Mouse (Mus musculus) stomach, embryonic 14.5 days (tissue): ENCODE results near the gene Chd6. TPM values are rescaled to one million over a fixed set of nuclear protein-coding genes. Genes with fewer than 3 reads are reported as not detected.

Experiments
- ATAC-seq: fragments of 200-750 bp; cut with Nextera tagmentation; 2 replicates; pipeline ENCODE4 v1.8.0; 2017; ENCODE audit warnings: low read depth, moderate TSS enrichment; ENCODE audit not compliant: insufficient number of reproducible peaks, insufficient read depth, low FRiP score
- H3K27ac ChIP-seq: fragments of 300-500 bp; sonication (generic); 2 replicates; pipeline ENCODE4 v1.5.1; 2014; ENCODE audit warnings: mild to moderate bottlenecking, low read length, moderate library complexity, mixed read lengths
- H3K27me3 ChIP-seq: fragments of 300-500 bp; sonication (generic); 2 replicates; pipeline ENCODE4 v1.6.1; 2014; ENCODE audit warnings: low read length, control low read depth, mixed read lengths; ENCODE audit not compliant: control insufficient read depth, insufficient read depth
- H3K36me3 ChIP-seq: fragments of 300-500 bp; sonication (generic); 2 replicates; pipeline ENCODE4 v1.6.1; 2014; ENCODE audit warnings: mild to moderate bottlenecking, control low read depth, low read length, moderate library complexity, mixed read lengths; ENCODE audit not compliant: control insufficient read depth, insufficient read depth
- H3K4me1 ChIP-seq: fragments of 300-500 bp; sonication (generic); 2 replicates; pipeline ENCODE4 v1.6.1; 2014; ENCODE audit warnings: low read length, control low read depth, mixed read lengths; ENCODE audit not compliant: control insufficient read depth, insufficient read depth
- H3K4me2 ChIP-seq: fragments of 300-500 bp; sonication (generic); replicated peaks from 2 replicates; pipeline ENCODE4 v1.6.1; 2014; ENCODE audit warnings: low read depth, low read length, control low read depth
- H3K4me3 ChIP-seq: fragments of 300-500 bp; sonication (generic); 2 replicates; pipeline ENCODE4 v1.5.1; 2014; ENCODE audit warnings: low read depth, low read length, control low read depth
- H3K9ac ChIP-seq: fragments of 300-500 bp; sonication (generic); replicated peaks from 2 replicates; pipeline ENCODE4 v1.6.1; 2014; ENCODE audit warnings: low read depth, mild to moderate bottlenecking, control low read depth, low read length, moderate library complexity, mixed read lengths
- H3K9me3 ChIP-seq: fragments of 300-500 bp; sonication (generic); 2 replicates; pipeline ENCODE4 v1.6.1; 2016; ENCODE audit warnings: low read depth, low read length, control low read depth; ENCODE audit not compliant: control insufficient read depth
- WGBS: fragments of 180-500 bp; shearing (Covaris S2); extraction: QIAGEN DNeasy Blood & Tissue Kit; methylation state at CpG from one replicate; pipeline ENCODE4 v1.1.7; 2014; 5-methylcytosine and 5-hydroxymethylcytosine counted together
- polyA plus RNA-seq: library from polyadenylated mRNA; unstranded; fragments of >200 nt; fragmentation: Nextera tagmentation; extraction: Ambion mirVana; gene quantifications from 2 replicates; pipeline ENCODE4 v1.2.1, GENCODE M21; 2014

Gene Chd6
- polyA plus RNA-seq, 1 experiment from 2014 or later: 52.2 TPM

GRCm38 (mm10) chr2:160925203-160925602 lies 183.7 kb downstream of the Chd6 start:
- ATAC-seq: no peak
- 0 out of 2 replicates have a peak, but pooled peaks cover 3% of the 10 kb centered on the region for H3K4me1 ChIP-seq
- H3K4me3 ChIP-seq: no peak overlapping the region
- H3K9ac ChIP-seq: no peak overlapping the region
- no peaks in the 10 kb centered on the region for H3K36me3 ChIP-seq
- H3K4me2 ChIP-seq: no peak overlapping the region
- no peaks in the 10 kb centered on the region for H3K9me3 ChIP-seq
- H3K27me3 ChIP-seq: no peaks in the 10 kb centered on the region
- no peak overlapping the region for H3K27ac ChIP-seq
- 77% methylated on average over 9 of the region's 9 CpGs for WGBS

- Histone ChIP-seq H3K9ac (no peak overlapping the region), H3K4me1 (0 out of 2 replicates have a peak, but pooled peaks cover 3% of the 10 kb centered on the region), H3K36me3 (no peaks in the 10 kb centered on the region), H3K4me2 (no peak overlapping the region), H3K4me3 (no peak overlapping the region), H3K27ac (peak overlapping the region; percentile 21; the same call in 1 of the 2 replicates), H3K9me3 (no peaks in the 10 kb centered on the region), H3K27me3 (no peaks in the 10 kb centered on the region)
- no peak for ATAC-seq
- 36% methylated on average over 7 of the region's 7 CpGs for WGBS
These were observed 187.6 kb downstream of the Chd6 start for GRCm38 (mm10) chr2:160921285-160921684.

GRCm38 (mm10) chr2:160918930-160919215 lies 190.0 kb downstream of the Chd6 start:
- Histone ChIP-seq H3K4me3 (no peak overlapping the region), H3K36me3 (no peaks in the 10 kb centered on the region), H3K27me3 (no peaks in the 10 kb centered on the region), H3K4me1 (peaks cover 13% of the 10 kb centered on the region), H3K4me2 (no peak overlapping the region), H3K9ac (no peak overlapping the region), H3K9me3 (no peaks in the 10 kb centered on the region), H3K27ac (no peak overlapping the region)
- WGBS: 77% methylated on average over 2 of the region's 2 CpGs
- no peak for ATAC-seq

- Histone ChIP-seq H3K4me1 (peaks cover 13% of the 10 kb centered on the region), H3K9ac (no peak overlapping the region), H3K27ac (no peak overlapping the region), H3K4me3 (no peak overlapping the region), H3K9me3 (no peaks in the 10 kb centered on the region), H3K4me2 (no peak overlapping the region), H3K36me3 (no peaks in the 10 kb centered on the region), H3K27me3 (no peaks in the 10 kb centered on the region)
- ATAC-seq: no peak
- 63% methylated on average over 8 of the region's 8 CpGs for WGBS
These were observed 190.5 kb downstream of the Chd6 start for GRCm38 (mm10) chr2:160918154-160918929.

- no peak for ATAC-seq
- WGBS: 94% methylated on average over 3 of the region's 3 CpGs
- Histone ChIP-seq H3K4me1 (peaks cover 15% of the 10 kb centered on the region), H3K27ac (no peak overlapping the region), H3K9ac (no peak overlapping the region), H3K36me3 (no peaks in the 10 kb centered on the region), H3K4me3 (no peak overlapping the region), H3K9me3 (no peaks in the 10 kb centered on the region), H3K27me3 (peaks cover 3% of the 10 kb centered on the region; the same call in 1 of the 2 replicates), H3K4me2 (no peak overlapping the region)
These were observed 191.6 kb downstream of the Chd6 start for GRCm38 (mm10) chr2:160917313-160917712.

- ATAC-seq: no peak
- Histone ChIP-seq H3K4me3 (no peak overlapping the region), H3K27ac (no peak overlapping the region; the same call in 1 of the 2 replicates), H3K9me3 (no peaks in the 10 kb centered on the region), H3K4me2 (no peak overlapping the region), H3K4me1 (peaks cover 12% of the 10 kb centered on the region), H3K9ac (no peak overlapping the region), H3K36me3 (no peaks in the 10 kb centered on the region), H3K27me3 (peaks cover 5% of the 10 kb centered on the region; the same call in 1 of the 2 replicates)
- WGBS: 85% methylated on average over 8 of the region's 8 CpGs
These were observed 192.2 kb downstream of the Chd6 start for GRCm38 (mm10) chr2:160916714-160917113.

- Histone ChIP-seq H3K4me2 (no peak overlapping the region), H3K9ac (no peak overlapping the region), H3K27me3 (peaks cover 5% of the 10 kb centered on the region; the same call in 1 of the 2 replicates), H3K9me3 (no peaks in the 10 kb centered on the region), H3K36me3 (no peaks in the 10 kb centered on the region), H3K4me3 (no peak overlapping the region), H3K27ac (peak overlapping the region; percentile 78; the same call in 1 of the 2 replicates), H3K4me1 (peaks cover 12% of the 10 kb centered on the region)
- ATAC-seq: no peak
- WGBS: 51% methylated on average over 13 of the region's 13 CpGs
These were observed 192.9 kb downstream of the Chd6 start for GRCm38 (mm10) chr2:160915821-160916610.

GRCm38 (mm10) chr2:160914656-160915055 lies 194.2 kb downstream of the Chd6 start:
- Histone ChIP-seq H3K4me2 (no peak overlapping the region), H3K4me3 (no peak overlapping the region), H3K9ac (no peak overlapping the region), H3K27ac (peak overlapping the region; percentile 78; the same call in 1 of the 2 replicates), H3K4me1 (peaks cover 16% of the 10 kb centered on the region), H3K9me3 (no peaks in the 10 kb centered on the region), H3K27me3 (peaks cover 5% of the 10 kb centered on the region; the same call in 1 of the 2 replicates), H3K36me3 (no peaks in the 10 kb centered on the region)
- WGBS: 68% methylated on average over 9 of the region's 9 CpGs
- ATAC-seq: no peak
